Mouse (Mus musculus): ENCODE measurements around the gene Scamp3.

DNA sequence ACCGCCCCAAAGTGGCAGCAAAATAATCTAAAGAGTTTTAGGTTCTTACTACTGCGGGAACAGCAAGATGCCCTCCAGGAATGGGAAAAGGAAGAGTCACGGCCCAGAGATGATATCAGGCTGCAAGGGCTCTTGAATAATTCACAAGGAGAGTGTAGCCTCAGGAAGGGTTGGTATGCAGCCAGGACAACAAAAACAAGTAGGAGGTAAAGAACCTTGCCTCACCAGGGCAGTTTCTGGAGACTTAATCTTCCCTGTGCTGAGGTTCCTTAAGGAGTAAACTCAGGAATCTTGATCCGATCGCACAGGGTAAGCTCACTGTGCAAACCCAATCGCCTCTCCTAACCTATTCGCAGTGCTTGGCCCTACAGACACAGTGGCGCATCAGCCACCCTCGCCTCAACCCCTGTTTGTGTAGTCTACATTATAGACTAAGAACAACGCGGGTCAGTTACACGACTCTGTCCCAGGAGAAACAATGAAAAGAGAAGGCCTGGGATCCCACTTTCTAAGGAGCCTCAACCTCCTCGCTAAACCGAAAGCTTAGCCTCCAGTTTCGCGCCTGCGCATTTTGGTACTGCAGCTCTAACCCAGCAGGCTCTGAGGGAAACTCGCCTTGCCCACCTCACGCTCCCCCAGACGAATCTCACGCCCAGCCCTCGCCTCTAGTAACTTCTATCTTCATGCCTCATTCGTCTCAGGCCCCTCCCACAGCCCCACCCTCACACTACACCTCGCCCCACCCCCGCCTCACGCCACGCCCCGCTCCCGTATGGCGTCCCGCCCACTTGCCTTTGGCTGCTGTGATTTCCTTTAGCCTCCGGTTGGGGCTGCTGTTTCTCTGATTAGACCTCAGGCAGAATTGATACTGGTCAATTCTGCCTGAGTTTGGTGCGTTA lies 19.0 kb downstream of the Scamp3 start:
- TF ChIP-seq POLR2A (IDR thresholded peaks at IDR 0.05; ENCODE audit: control insufficient read depth, low read depth, low read length): peak; percentile 61
- TF ChIP-seq CTCF (IDR thresholded peaks at IDR 0.05; ENCODE audit: control insufficient read depth, insufficient read depth, insufficient replicate concordance, low read depth, low read length): peak; percentile 39; the same call in 1 of the 2 replicates
